Mouse (Mus musculus) neural tube, embryonic 11.5 days (tissue): ENCODE data around the gene Rps6kc1. TPM values are rescaled to one million over a fixed set of nuclear protein-coding genes. Genes with fewer than 3 reads are reported as not detected.

Experiments
- ATAC-seq: fragments of 200-750 bp; cut with Nextera tagmentation; 2 replicates; pipeline ENCODE4 v1.8.0; 2017; ENCODE audit warnings: moderate number of reproducible peaks, mild to moderate bottlenecking, moderate TSS enrichment, moderate library complexity; ENCODE audit not compliant: insufficient read depth, low FRiP score, low TSS enrichment
- DNase-seq: peaks from one replicate; pipeline ENCODE4 v3.0.0-alpha.2; 2015; ENCODE audit warnings: low spot score
- H3K27ac ChIP-seq: fragments of 300-500 bp; sonication (generic); 2 replicates; pipeline ENCODE4 v1.5.1; 2014; ENCODE audit warnings: low read depth, mild to moderate bottlenecking, low read length
- H3K27me3 ChIP-seq: fragments of 300-500 bp; sonication (generic); 2 replicates; pipeline ENCODE4 v1.6.1; 2014; ENCODE audit warnings: mild to moderate bottlenecking, low read length, mixed read lengths; ENCODE audit not compliant: control insufficient read depth, insufficient read depth
- H3K36me3 ChIP-seq: fragments of 300-500 bp; sonication (generic); 2 replicates; pipeline ENCODE4 v1.6.1; 2014; ENCODE audit warnings: mild to moderate bottlenecking, low read length, moderate library complexity, mixed read lengths; ENCODE audit not compliant: control insufficient read depth, insufficient read depth
- H3K4me1 ChIP-seq: fragments of 300-500 bp; sonication (generic); 2 replicates; pipeline ENCODE4 v1.6.1; 2014; ENCODE audit warnings: low read length, mixed read lengths; ENCODE audit not compliant: control insufficient read depth, insufficient read depth
- H3K4me2 ChIP-seq: fragments of 300-500 bp; sonication (generic); 2 replicates; pipeline ENCODE4 v1.6.1; 2014; ENCODE audit warnings: low read depth, mild to moderate bottlenecking, moderate library complexity
- H3K4me3 ChIP-seq: fragments of 300-500 bp; sonication (generic); 2 replicates; pipeline ENCODE4 v1.5.1; 2014; ENCODE audit warnings: low read depth, low read length
- H3K9ac ChIP-seq: fragments of 300-500 bp; sonication (generic); 2 replicates; pipeline ENCODE4 v1.6.1; 2014; ENCODE audit warnings: mild to moderate bottlenecking, low read length
- H3K9me3 ChIP-seq: fragments of 300-500 bp; sonication (generic); 2 replicates; pipeline ENCODE4 v1.6.1; 2016; ENCODE audit warnings: low read length; ENCODE audit not compliant: control insufficient read depth
- WGBS: fragments of 180-500 bp; shearing (Covaris S2); extraction: QIAGEN DNeasy Blood & Tissue Kit; methylation state at CpG from one replicate; pipeline ENCODE4 v1.1.7; 2014; 5-methylcytosine and 5-hydroxymethylcytosine counted together
- polyA plus RNA-seq: library from polyadenylated mRNA; unstranded; fragments of >200 nt; fragmentation: Nextera tagmentation; extraction: Ambion mirVana; gene quantifications from 2 replicates; pipeline ENCODE4 v1.2.1, GENCODE M21; 2014

The Rps6kc1 gene
- polyA plus RNA-seq, 1 experiment from 2014 or later, result 22.5 TPM

- Histone ChIP-seq H3K4me2 (no peak overlapping the region), H3K27ac (no peak overlapping the region), H3K36me3 (no peaks in the 10 kb centered on the region), H3K9me3 (no peaks in the 10 kb centered on the region), H3K4me3 (no peak overlapping the region), H3K4me1 (no peaks in the 10 kb centered on the region), H3K27me3 (no peaks in the 10 kb centered on the region), H3K9ac (no peak overlapping the region)
- 89% methylated on average over 10 of the region's 10 CpGs for WGBS
- no peak for ATAC-seq
- DNase-seq, result no peak
Observed at GRCm38 (mm10) chr1:190748937-190749336, 162.6 kb downstream of the Rps6kc1 start.

- Histone ChIP-seq H3K27me3 (no peaks in the 10 kb centered on the region), H3K9ac (no peak overlapping the region), H3K4me1 (no peaks in the 10 kb centered on the region), H3K9me3 (no peaks in the 10 kb centered on the region), H3K27ac (no peak overlapping the region), H3K4me2 (no peak overlapping the region), H3K4me3 (no peak overlapping the region), H3K36me3 (no peaks in the 10 kb centered on the region)
- WGBS, result 66% methylated on average over 5 of the region's 5 CpGs
- no peak for ATAC-seq
- no peak for DNase-seq
Observed at GRCm38 (mm10) chr1:190741421-190741820, 170.1 kb downstream of the Rps6kc1 start.

DNA sequence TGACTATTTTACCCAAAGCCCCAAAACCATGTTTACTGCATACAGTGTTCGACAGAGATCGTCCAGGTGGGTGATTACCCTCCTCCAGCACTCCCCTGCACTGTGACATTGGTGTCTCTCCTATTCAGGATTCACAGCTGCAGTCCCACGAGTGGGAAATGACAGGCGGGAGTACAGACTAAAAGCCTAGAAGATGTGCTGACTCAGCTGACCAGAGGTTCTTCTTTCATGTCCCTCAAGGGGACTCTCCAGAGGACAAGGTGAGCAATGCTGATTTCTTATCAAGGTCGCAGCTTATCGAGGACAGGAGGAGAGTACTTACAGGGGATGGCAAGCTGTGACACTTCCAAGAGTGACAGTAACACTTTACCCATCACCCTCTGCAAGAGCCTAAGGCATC lies 178.8 kb downstream of the Rps6kc1 start:
- no peaks in the 10 kb centered on the region for H3K27me3 ChIP-seq
- H3K9ac ChIP-seq, result no peak overlapping the region
- H3K4me1 ChIP-seq, result no peaks in the 10 kb centered on the region
- DNase-seq, result no peak
- no peak for ATAC-seq
- H3K27ac ChIP-seq, result no peak overlapping the region
- 86% methylated on average over 6 of the region's 6 CpGs for WGBS
- H3K4me3 ChIP-seq, result no peak overlapping the region
- no peaks in the 10 kb centered on the region for H3K36me3 ChIP-seq
- no peak overlapping the region for H3K4me2 ChIP-seq
- no peaks in the 10 kb centered on the region for H3K9me3 ChIP-seq

DNA sequence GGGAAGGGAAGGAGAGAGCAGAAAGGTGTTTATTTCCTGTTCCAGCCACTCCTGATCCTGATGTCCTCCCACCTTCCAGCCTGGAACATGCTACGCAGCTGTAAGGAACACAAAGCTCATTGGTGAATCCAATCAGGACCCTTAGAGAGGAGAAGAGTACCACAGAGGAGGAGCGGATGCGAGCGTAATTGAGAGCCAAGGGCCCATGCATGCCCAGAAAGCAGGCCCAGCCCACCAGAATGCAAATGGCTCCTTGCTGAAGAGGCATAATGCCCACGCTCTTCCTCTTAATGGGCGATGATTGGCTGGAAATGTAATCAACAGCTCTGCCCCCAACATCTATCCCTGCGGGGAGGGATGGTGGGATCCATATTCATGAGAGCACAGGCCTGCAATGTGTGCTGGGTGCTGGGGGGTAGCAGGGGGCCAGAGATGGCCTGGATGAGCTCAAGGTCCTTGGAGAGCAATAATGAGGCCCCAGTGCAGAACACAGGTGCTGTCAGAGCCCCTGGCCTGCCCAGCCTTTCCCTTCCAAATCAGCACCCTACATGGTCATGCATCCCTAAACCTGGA lies 182.0 kb downstream of the Rps6kc1 start:
- Histone ChIP-seq H3K27ac (no peak overlapping the region), H3K36me3 (no peaks in the 10 kb centered on the region), H3K4me3 (no peak overlapping the region), H3K9me3 (no peaks in the 10 kb centered on the region), H3K9ac (no peak overlapping the region), H3K4me1 (0 out of 2 replicates have a peak, but pooled peaks cover 2% of the 10 kb centered on the region), H3K27me3 (no peaks in the 10 kb centered on the region), H3K4me2 (no peak overlapping the region)
- WGBS, result 67% methylated on average over 7 of the region's 7 CpGs
- ATAC-seq (0 out of 2 replicates have a peak, but pooled peaks have one; percentile 8), DNase-seq (no peak)

DNA sequence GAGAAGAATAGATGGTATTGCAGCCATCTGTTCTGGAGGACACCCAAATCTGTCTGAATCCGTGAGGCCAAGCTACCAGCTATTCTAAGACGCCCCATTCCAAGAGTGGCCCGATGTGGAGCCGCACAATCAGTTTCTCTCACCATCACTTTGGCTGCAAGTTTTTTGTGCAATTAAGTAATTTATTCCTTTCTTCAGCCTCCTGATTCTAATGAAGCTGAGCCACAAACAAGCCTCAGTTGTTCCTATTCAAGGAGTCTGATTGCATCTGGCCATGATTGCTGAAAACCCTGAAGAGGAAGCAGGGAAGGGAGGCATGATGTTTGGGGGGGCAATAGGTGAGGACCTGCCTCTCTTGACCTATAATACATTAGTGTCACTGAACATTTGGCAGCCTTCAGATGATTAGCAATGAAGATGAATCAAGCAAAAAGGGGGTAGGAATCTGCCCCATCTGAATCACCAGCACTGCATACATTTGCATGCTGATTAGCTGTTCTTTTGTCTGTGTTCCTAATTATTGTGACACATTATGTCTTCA lies 183.4 kb downstream of the Rps6kc1 start:
- Histone ChIP-seq H3K4me3 (no peak overlapping the region), H3K9ac (no peak overlapping the region), H3K27me3 (no peaks in the 10 kb centered on the region), H3K27ac (no peak overlapping the region), H3K4me2 (no peak overlapping the region), H3K36me3 (no peaks in the 10 kb centered on the region), H3K9me3 (no peaks in the 10 kb centered on the region), H3K4me1 (0 out of 2 replicates have a peak, but pooled peaks cover 3% of the 10 kb centered on the region)
- ATAC-seq (0 out of 2 replicates have a peak, but pooled peaks have one; percentile 17), DNase-seq (no peak)
- WGBS, result 69% methylated on average over 4 of the region's 4 CpGs

- Histone ChIP-seq H3K4me3 (no peak overlapping the region), H3K27me3 (no peaks in the 10 kb centered on the region), H3K4me1 (0 out of 2 replicates have a peak, but pooled peaks cover 3% of the 10 kb centered on the region), H3K9me3 (no peaks in the 10 kb centered on the region), H3K9ac (no peak overlapping the region), H3K27ac (no peak overlapping the region), H3K4me2 (no peak overlapping the region), H3K36me3 (no peaks in the 10 kb centered on the region)
- 90% methylated on average over 2 of the region's 2 CpGs for WGBS
- ATAC-seq, result no peak
- DNase-seq, result no peak
Observed at GRCm38 (mm10) chr1:190727385-190727784, 184.2 kb downstream of the Rps6kc1 start.

DNA sequence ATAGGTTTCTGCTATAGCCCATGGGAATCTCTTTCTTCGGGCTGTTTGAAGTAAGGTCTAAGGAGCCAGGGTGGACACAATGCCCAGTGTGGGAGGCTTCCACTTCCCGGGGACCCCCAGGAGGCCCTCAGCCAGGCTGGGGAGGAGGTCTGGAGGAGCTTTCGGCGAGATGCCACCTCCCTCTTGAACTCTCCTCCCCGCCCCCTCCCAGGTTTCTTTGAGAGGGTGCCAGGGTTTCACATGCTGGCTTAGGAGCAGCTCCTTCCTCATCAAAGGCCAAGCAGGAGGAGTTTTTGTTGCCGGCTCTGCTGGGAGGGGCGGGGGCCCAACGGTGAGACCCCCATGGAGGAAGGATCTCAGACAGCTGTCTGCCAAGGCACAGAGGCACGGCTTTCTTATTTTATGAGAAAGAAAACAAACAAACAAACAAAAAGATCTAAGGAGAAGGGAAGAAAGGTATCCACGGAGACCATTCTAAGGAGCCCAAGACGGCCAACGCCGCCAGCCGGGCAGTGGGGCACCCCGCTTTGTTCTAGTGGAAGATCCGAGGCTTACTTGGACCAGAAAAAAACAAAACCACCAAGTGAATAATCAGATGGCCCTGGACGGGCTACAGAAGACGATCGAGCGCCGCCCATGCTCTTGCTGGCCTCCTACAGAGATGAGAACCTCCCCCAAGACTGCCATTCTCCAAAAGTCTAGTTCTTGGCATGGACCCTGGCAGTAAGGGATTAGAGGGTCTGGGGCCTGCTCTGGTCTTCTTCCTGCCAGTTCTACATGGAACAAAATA lies 186.8 kb downstream of the Rps6kc1 start:
- H3K9ac ChIP-seq, result no peak overlapping the region
- no peaks in the 10 kb centered on the region for H3K27me3 ChIP-seq
- no peaks in the 10 kb centered on the region for H3K9me3 ChIP-seq
- ATAC-seq, result no peak
- no peak overlapping the region for H3K4me2 ChIP-seq
- 27% methylated on average over 21 of the region's 21 CpGs for WGBS
- DNase-seq, result no peak
- H3K36me3 ChIP-seq, result no peaks in the 10 kb centered on the region
- 0 out of 2 replicates have a peak, but pooled peaks cover 3% of the 10 kb centered on the region for H3K4me1 ChIP-seq
- H3K4me3 ChIP-seq, result no peak overlapping the region
- no peak overlapping the region for H3K27ac ChIP-seq

DNA sequence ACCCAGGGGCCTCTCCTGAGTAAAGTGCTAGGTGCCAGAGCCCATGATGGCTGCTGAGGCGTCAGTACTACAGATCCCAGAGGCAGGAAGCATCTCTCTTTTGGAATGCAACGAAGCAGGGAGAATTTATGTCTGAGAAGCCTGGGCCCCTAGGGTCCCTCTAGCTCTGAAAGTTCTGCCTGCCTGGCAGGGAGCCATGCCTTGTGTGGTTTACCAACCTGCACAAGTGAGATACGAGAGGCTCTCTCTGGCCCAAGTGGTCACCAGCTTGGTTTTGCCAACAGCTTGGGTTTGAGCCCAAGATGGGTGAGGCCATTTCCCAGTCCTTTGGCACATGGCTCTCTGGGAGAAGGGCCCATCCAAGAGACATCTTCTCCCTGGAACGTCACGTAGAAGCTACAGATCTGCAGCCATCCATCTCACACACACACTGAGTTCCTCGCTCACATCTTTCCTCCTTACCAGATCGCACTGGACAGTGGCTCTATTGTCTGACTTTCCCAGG lies 187.6 kb downstream of the Rps6kc1 start:
- no peaks in the 10 kb centered on the region for H3K27me3 ChIP-seq
- DNase-seq (no peak), ATAC-seq (no peak)
- H3K9ac ChIP-seq, result no peak overlapping the region
- WGBS, result 64% methylated on average over 7 of the region's 7 CpGs
- H3K9me3 ChIP-seq, result no peaks in the 10 kb centered on the region
- no peak overlapping the region for H3K4me2 ChIP-seq
- H3K4me1 ChIP-seq, result 0 out of 2 replicates have a peak, but pooled peaks cover 3% of the 10 kb centered on the region
- H3K27ac ChIP-seq, result no peak overlapping the region
- no peaks in the 10 kb centered on the region for H3K36me3 ChIP-seq
- no peak overlapping the region for H3K4me3 ChIP-seq
